9 mouse cellular contexts compared by ENCODE assay signal in genomic region chr4:97689456-97690383, GRCm38 (mm10).
A peak's percentile ranks its signal among the peaks of the same experiment; 100 is the strongest.
DNase-seq lines count a peak whose midpoint lies in the region; ATAC-seq and TF ChIP-seq lines count a peak whose summit lies in the region.
"Had no signal": no experiment of that assay in that cellular context is flagged by ENCODE, and none has a peak within 500 bp of the region (broad histone marks: within the 10 kb centered on the region; RNA-seq: fewer than 3 reads in every experiment).

No protein-coding gene starts in this region.

- peak; percentile 72 for ATAC-seq in limb, embryonic 13.5 days (ENCODE audit: low FRiP score, low read depth)
- ATAC-seq in megakaryocyte-erythroid progenitor cell, adult 5-6 weeks (replicated peaks; ENCODE audit: low FRiP score, low TSS enrichment, poor library complexity, severe bottlenecking): no peak
- ATAC-seq: forebrain, embryonic 16.5 days had no signal

- peaks cover 51% of the 10 kb centered on the region for H3K27me3 ChIP-seq in limb, embryonic 13.5 days

- peaks cover 34% of the 10 kb centered on the region for H3K4me1 ChIP-seq in limb, embryonic 13.5 days

- H3K27ac ChIP-seq in limb, embryonic 13.5 days: no peak overlapping the region
- no peak overlapping the region for H3K27ac ChIP-seq in left cerebral cortex, adult 2 months

- TF ChIP-seq CTCF in left cerebral cortex, adult 2 months (IDR thresholded peaks at IDR 0.05): no peak

- DNase-seq in 3T3-L1 (ENCODE audit: low read depth, low spot score): peak; percentile 33
- DNase-seq in embryo, embryonic 10.5 days (ENCODE audit: low spot score): peak; percentile 61
- DNase-seq in heart, postnatal 14 days: peak; percentile 55 to 67
- no peak for DNase-seq in left cerebral cortex, adult 2 months (ENCODE audit: extremely low spot score in 1 of 2, low spot score in 2 of 2)
- no peak for DNase-seq in cerebellum, postnatal 14 days
- no peak for DNase-seq in cerebellum, postnatal 4 days (ENCODE audit: low spot score in 2 of 2)

- intact Hi-C loops in heart, postnatal 14 days (cut with DNase I): no loop called here
- intact Hi-C loops in left cerebral cortex, adult 2 months (cut with DNase I): no loop called here

- 31% methylated on average over 8 of the region's 8 CpGs for WGBS in limb, embryonic 13.5 days

- H3K4me2 ChIP-seq in limb, embryonic 13.5 days (replicated peaks): no peak overlapping the region

- no peak overlapping the region for H3K4me3 ChIP-seq in limb, embryonic 13.5 days
- H3K4me3 ChIP-seq in left cerebral cortex, adult 2 months: no peak overlapping the region

- H3K36me3 ChIP-seq in limb, embryonic 13.5 days: no peaks in the 10 kb centered on the region

- H3K9ac ChIP-seq in limb, embryonic 13.5 days: no peak overlapping the region

- no peaks in the 10 kb centered on the region for H3K9me3 ChIP-seq in limb, embryonic 13.5 days

Comparison
In these comparisons a context has a peak if more than half of its experiments do, and no peak if none do; other contexts are left out.
1. DNase-seq: peak in 3T3-L1 (single experiment), embryo, embryonic 10.5 days (single experiment) and heart, postnatal 14 days (2 of 2); none in left cerebral cortex, adult 2 months (0 of 2), cerebellum, postnatal 14 days (0 of 2) and cerebellum, postnatal 4 days (0 of 2).